Mouse (Mus musculus): ENCODE data around the gene 2310009B15Rik.

- TF ChIP-seq CTCF (IDR thresholded peaks at IDR 0.05; ENCODE audit: low read depth) (no peak), EP300 (IDR thresholded peaks at IDR 0.05; ENCODE audit: low read depth) (no peak)
Observed at GRCm38 (mm10) chr1:138826841-138827240, 29.8 kb downstream of the 2310009B15Rik start.

All from liver, embryonic 14.5 days (tissue).